Comparison of ENCODE assay signal across 9 mouse cellular contexts in genomic region chr14:118712889-118713288, GRCm38 (mm10). TPM values are rescaled to one million over a fixed set of nuclear protein-coding genes. Genes with fewer than 3 reads are reported as not detected.
DNase-seq lines count a peak whose midpoint lies in the region; ATAC-seq and TF ChIP-seq lines count a peak whose summit lies in the region.
"Had no signal": no experiment of that assay in that cellular context is flagged by ENCODE, and none has a peak within 500 bp of the region (broad histone marks: within the 10 kb centered on the region; RNA-seq: fewer than 3 reads in every experiment).

No protein-coding gene starts in this region.

- no peak for ATAC-seq in lung, embryonic 14.5 days (ENCODE audit: insufficient read depth)
- ATAC-seq in forebrain, embryonic 14.5 days, result no peak
- no peak for ATAC-seq in limb, embryonic 14.5 days (ENCODE audit: low FRiP score, low read depth)
- no peak for ATAC-seq in stomach, embryonic 14.5 days (ENCODE audit: insufficient number of reproducible peaks, insufficient read depth, low FRiP score, low read depth)
- no peak for ATAC-seq in erythroblast, adult 5-6 weeks (replicated peaks; ENCODE audit: low FRiP score, poor library complexity, severe bottlenecking)

- H3K4me1 ChIP-seq in lung, embryonic 14.5 days (ENCODE audit: insufficient read depth), result peaks cover 10% of the 10 kb centered on the region; the same call in 1 of the 2 replicates
- peaks cover 11% of the 10 kb centered on the region for H3K4me1 ChIP-seq in forebrain, embryonic 14.5 days (ENCODE audit: control insufficient read depth, insufficient read depth, low read length)
- peaks cover 20% of the 10 kb centered on the region for H3K4me1 ChIP-seq in limb, embryonic 14.5 days (ENCODE audit: control insufficient read depth, insufficient read depth, low read length)
- H3K4me1 ChIP-seq in stomach, embryonic 14.5 days (ENCODE audit: control insufficient read depth, insufficient read depth, low read length), result peaks cover 3% of the 10 kb centered on the region; the same call in 1 of the 2 replicates

- DNase-seq in lung, embryonic 14.5 days, result no peak
- DNase-seq in lung, postnatal 4 days, result no peak
- no peak for DNase-seq in forebrain, embryonic 14.5 days (ENCODE audit: low spot score)
- no peak for DNase-seq in limb, embryonic 14.5 days (ENCODE audit: low spot score)
- DNase-seq in adrenal gland, postnatal 10 days, result no peak
- no peak for DNase-seq in gastrocnemius, adult 18-20 months (ENCODE audit: low spot score)
- DNase-seq: cerebellum, adult 9-10 months had no signal

- TF ChIP-seq POLR2A in limb, embryonic 14.5 days (IDR thresholded peaks at IDR 0.05; ENCODE audit: borderline replicate concordance, extremely low read depth, insufficient read depth, insufficient read length), result no peak

- H3K9ac ChIP-seq in lung, embryonic 14.5 days, result no peak overlapping the region
- no peak overlapping the region for H3K9ac ChIP-seq in forebrain, embryonic 14.5 days (ENCODE audit: low read length)
- no peak overlapping the region for H3K9ac ChIP-seq in limb, embryonic 14.5 days (ENCODE audit: low read depth, low read length, severe bottlenecking)
- no peak overlapping the region for H3K9ac ChIP-seq in stomach, embryonic 14.5 days (replicated peaks; ENCODE audit: low read depth, low read length)

- WGBS in lung, embryonic 14.5 days, result 48% methylated on average over 5 of the region's 5 CpGs
- WGBS in forebrain, embryonic 14.5 days, result 64% methylated on average over 5 of the region's 5 CpGs
- 43% methylated on average over 5 of the region's 5 CpGs for WGBS in limb, embryonic 14.5 days
- WGBS in stomach, embryonic 14.5 days, result 65% methylated on average over 5 of the region's 5 CpGs

- H3K4me2 ChIP-seq in lung, embryonic 14.5 days, result peak overlapping the region; percentile 63
- H3K4me2 ChIP-seq in forebrain, embryonic 14.5 days (ENCODE audit: low read length), result peak overlapping the region; percentile 52
- H3K4me2 ChIP-seq in limb, embryonic 14.5 days (replicated peaks; ENCODE audit: low read depth, low read length, severe bottlenecking), result peak overlapping the region; percentile 42; the same call in 1 of the 2 replicates
- H3K4me2 ChIP-seq in stomach, embryonic 14.5 days (replicated peaks; ENCODE audit: low read depth, low read length), result peak overlapping the region; percentile 43

- no peaks in the 10 kb centered on the region for H3K27me3 ChIP-seq in lung, embryonic 14.5 days (ENCODE audit: insufficient read depth, low read length)
- no peaks in the 10 kb centered on the region for H3K27me3 ChIP-seq in forebrain, embryonic 14.5 days (replicated peaks; ENCODE audit: control insufficient read depth, insufficient read depth, low read length)
- H3K27me3 ChIP-seq in limb, embryonic 14.5 days (ENCODE audit: control insufficient read depth, insufficient read depth, low read length), result peaks cover 12% of the 10 kb centered on the region; the same call in 1 of the 2 replicates
- H3K27me3 ChIP-seq in stomach, embryonic 14.5 days (ENCODE audit: control insufficient read depth, insufficient read depth, low read length), result no peaks in the 10 kb centered on the region

- no peaks in the 10 kb centered on the region for H3K36me3 ChIP-seq in lung, embryonic 14.5 days (ENCODE audit: insufficient read depth)
- H3K36me3 ChIP-seq in forebrain, embryonic 14.5 days (ENCODE audit: control insufficient read depth, insufficient read depth, low read length), result no peaks in the 10 kb centered on the region
- no peaks in the 10 kb centered on the region for H3K36me3 ChIP-seq in limb, embryonic 14.5 days (ENCODE audit: control insufficient read depth, insufficient read depth, low read length)
- H3K36me3 ChIP-seq in stomach, embryonic 14.5 days (ENCODE audit: control insufficient read depth, insufficient read depth, low read length), result no peaks in the 10 kb centered on the region

- TF ChIP-seq CTCF in lung, embryonic 14.5 days (IDR thresholded peaks at IDR 0.05; ENCODE audit: low read depth), result no peak

- no peaks in the 10 kb centered on the region for H3K9me3 ChIP-seq in lung, embryonic 14.5 days (ENCODE audit: low read depth, low read length)
- no peaks in the 10 kb centered on the region for H3K9me3 ChIP-seq in forebrain, embryonic 14.5 days (replicated peaks; ENCODE audit: control insufficient read depth, low read length)
- H3K9me3 ChIP-seq in limb, embryonic 14.5 days (ENCODE audit: control insufficient read depth, low read length), result no peaks in the 10 kb centered on the region
- no peaks in the 10 kb centered on the region for H3K9me3 ChIP-seq in stomach, embryonic 14.5 days (ENCODE audit: control insufficient read depth, low read depth, low read length)

- peak overlapping the region; percentile 22 for H3K4me3 ChIP-seq in lung, embryonic 14.5 days (ENCODE audit: low read depth, low read length)
- H3K4me3 ChIP-seq in forebrain, embryonic 14.5 days (ENCODE audit: low read depth, low read length), result no peak overlapping the region
- H3K4me3 ChIP-seq in limb, embryonic 14.5 days (replicated peaks; ENCODE audit: low read length), result no peak overlapping the region
- H3K4me3 ChIP-seq in stomach, embryonic 14.5 days (ENCODE audit: low read depth, low read length), result no peak overlapping the region

- H3K27ac ChIP-seq in lung, embryonic 14.5 days (ENCODE audit: low read depth), result no peak overlapping the region
- no peak overlapping the region for H3K27ac ChIP-seq in forebrain, embryonic 14.5 days (ENCODE audit: low read depth, low read length)
- H3K27ac ChIP-seq in limb, embryonic 14.5 days (replicated peaks; ENCODE audit: low read depth, low read length), result no peak overlapping the region
- H3K27ac ChIP-seq in stomach, embryonic 14.5 days (ENCODE audit: low read length), result no peak overlapping the region

RNA-seq across cellular contexts. Expression of gene Abcc4, which starts 6.9 kb away (rescaled TPM):
- 2.8 and 3.5 TPM in 2 replicates for polyA plus RNA-seq in lung, embryonic 14.5 days (2014; fragmentation: Nextera tagmentation; extraction: Ambion mirVana)
- 1.0 and 1.3 TPM in 2 replicates for polyA plus RNA-seq in forebrain, embryonic 14.5 days (2014; fragmentation: Nextera tagmentation; extraction: Ambion mirVana)
- 1.3 and 2.1 TPM in 2 replicates for polyA plus RNA-seq in limb, embryonic 14.5 days (2012; rRNA removed)
- polyA plus RNA-seq in limb, embryonic 14.5 days (2014; fragmentation: Nextera tagmentation; extraction: Ambion mirVana), result 2.1 and 2.2 TPM in 2 replicates
- 5.0 and 5.6 TPM in 2 replicates for polyA plus RNA-seq in stomach, embryonic 14.5 days (2014; fragmentation: Nextera tagmentation; extraction: Ambion mirVana)
- total RNA-seq in adrenal gland, postnatal 10 days (2021), result 1 to 10 TPM; 8.5 to 9.9 TPM
- total RNA-seq in gastrocnemius, adult 18-20 months (2021), result 10 to 100 TPM in 1 of 2 experiments, 1 to 10 TPM in 1; 7.8 to 10.0 TPM
- total RNA-seq in erythroblast, adult 5-6 weeks (2015; ENCODE audit: low replicate concordance), result 12.5 and 14.0 TPM in 2 replicates
- total RNA-seq in erythroblast, adult 5-6 weeks (2017; ENCODE audit: low replicate concordance), result 10.1 and 12.8 TPM in 2 replicates
